Mouse (Mus musculus) thymus, postnatal 14 days (tissue): ENCODE measurements around the gene Fcrlb.

Experiments used
- DNase-seq: peaks from one replicate; pipeline ENCODE4 v3.0.0; 2021

Gene Fcrlb

DNA sequence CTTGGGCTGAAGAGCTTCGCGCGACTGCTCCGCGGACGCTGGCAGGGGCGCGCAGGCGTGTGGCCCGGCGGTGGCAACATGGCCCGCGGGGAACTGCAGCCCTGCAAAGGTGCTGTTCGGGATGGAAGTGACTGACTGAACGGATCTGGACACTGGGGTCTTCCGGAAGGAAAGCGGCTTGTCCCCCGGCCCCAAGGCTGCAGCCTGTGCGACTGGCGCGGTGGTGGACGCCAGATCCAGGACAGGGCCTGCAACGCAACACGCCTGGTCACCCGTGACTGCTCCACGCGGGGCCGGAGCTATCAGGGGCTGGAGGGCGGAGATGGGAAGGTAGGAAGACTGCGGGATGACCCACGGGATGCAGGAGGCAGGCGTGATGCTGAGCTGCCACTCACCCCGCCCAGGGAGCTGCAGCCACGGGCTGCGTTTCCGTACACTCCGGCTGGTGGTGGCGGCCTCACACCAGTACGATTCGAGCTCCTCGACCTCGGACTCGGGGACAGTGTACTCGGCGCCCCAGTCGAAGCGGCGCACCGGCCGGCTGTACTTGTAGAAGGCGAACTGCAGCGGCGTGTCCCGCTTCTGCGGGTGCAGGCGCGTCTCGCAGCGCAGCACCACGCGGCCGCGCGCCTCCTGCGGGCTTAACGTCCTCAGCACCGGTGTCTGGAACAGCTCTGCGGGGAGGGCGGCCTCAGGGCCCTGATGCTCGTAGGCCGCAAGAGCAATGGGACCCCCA lies 5.1 kb downstream of the Fcrlb start:
- DNase-seq, result peak; percentile 26

DNA sequence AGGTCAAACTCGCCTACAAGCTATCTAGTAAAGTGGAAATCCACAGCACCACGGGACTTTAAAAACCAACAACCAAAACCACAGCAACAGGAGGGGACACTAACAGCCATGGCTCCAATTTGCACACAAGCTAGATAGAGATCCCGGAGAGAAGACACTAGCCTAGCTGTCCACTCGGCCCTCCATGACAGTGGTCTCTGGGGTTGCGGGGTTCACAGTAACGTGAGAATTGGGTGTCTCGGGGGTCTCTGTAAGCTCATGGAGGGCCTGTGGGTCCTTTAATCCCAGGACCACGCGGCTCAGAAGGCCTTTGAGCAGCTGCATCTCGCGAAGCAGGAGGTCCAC lies 5.7 kb downstream of the Fcrlb start:
- DNase-seq, result no peak

DNA sequence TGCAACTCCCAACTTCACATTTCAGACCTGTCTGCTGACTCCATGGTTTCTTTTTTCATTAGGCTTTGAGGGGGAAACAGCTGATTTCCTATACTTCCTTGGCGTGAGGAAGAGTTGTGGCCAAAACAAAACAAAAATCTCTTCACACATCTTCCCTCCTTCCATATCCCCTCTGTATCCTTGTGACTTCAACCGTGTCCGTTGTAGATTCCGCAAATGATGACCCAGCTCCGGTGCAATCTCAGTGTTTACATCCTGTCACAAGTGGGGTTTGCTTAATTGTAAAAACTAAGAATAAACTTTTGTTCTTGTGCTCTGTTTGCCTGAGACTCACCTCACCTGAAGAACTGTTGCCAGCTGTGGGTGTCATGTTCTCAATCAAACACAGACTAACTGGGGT lies 9.3 kb downstream of the Fcrlb start:
- no peak for DNase-seq

DNA sequence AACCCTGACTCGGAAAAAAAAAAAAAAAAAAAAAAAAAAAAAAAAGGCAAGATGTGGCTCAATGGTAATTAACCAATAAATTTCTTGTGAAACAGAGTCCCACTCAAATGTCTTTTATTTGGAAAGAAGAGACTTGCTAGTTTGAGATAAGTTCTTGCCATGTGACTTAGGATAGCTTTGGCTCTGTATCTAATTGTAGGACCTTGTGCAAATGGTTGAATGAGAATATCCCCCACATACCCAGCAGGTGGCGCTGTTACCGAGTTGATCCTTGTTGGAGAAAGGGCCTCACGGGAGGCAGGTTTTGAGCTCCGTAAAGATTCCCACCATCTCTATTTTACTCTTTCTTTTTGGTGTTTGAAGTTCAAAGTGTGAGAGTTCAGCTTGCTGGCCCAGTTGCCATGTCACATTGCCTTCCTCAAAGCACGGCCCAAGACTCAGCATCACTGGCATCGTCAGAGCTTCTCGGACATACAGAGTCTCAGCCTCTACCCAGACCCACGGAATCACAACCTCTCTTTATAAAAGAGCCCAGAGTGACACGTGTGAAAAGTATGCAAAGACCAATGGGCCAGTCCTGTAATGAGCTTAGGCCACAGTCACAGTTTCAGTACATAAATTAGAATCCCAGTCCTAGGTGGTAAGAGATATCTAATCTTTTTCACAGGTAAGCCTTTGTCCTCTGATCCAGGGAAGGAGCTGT lies 11.1 kb downstream of the Fcrlb start:
- DNase-seq, result peak; percentile 84

DNA sequence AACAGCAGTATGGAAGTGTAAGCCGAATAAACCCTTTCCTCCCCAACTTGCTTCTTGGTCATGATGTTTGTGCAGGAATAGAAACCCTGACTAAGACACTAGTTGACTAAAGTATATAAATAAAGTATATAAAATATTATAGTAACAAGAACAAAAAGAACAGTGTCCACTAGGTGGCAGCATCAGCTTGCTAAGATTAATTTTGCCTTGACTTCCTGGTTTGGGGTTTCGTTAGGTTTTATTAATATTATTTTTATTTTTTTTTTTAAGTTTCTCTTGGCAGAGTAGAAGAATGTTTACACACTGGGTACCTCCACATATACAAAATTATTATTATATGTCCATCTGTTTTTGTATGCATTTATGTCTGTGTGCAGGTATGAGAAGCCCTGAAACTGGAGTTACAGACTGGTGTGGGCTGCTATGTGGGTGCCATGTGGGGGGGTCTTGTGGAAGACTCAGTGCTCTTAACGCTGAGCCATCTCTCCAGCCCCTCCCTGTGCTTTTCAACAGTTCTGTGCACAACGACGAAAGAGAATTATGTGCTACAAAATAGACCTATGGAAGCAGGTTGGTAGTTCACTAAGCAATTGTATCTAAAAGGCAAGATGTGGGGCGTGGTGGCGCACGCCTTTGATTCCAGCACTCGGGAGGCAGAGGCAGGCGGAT lies 11.8 kb downstream of the Fcrlb start:
- peak; percentile 59 for DNase-seq

DNA sequence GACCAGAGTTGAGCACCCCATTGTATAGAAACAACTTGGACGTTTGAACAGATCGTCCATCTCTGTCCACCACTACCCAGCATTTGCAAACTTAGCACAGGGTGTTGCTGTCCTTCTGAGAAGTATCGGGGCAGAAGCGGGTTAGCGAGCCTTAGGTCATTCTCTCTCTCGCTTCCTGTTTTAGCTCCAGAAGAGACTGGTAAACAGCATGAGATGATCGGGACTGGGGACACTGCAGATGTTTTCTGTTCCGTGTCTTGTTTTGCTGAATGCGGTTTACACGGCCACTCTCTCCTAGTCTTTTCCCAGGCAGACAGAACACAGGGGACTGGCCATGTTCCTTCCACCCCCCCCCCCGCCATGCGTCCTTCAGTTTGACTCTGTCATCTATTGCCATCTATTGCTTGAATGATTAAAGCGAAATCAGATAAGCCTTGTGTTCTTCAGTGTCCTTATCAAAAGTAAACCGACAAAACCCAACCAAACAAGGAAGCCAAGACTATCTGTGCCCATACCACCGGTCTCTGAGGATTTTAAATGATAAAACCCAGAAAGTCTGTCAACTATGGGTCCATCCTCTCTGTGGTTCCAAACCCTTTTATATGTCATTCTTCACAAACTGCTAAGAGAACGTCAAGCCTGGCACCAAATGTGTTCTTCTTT lies 14.2 kb downstream of the Fcrlb start:
- no peak for DNase-seq

DNA sequence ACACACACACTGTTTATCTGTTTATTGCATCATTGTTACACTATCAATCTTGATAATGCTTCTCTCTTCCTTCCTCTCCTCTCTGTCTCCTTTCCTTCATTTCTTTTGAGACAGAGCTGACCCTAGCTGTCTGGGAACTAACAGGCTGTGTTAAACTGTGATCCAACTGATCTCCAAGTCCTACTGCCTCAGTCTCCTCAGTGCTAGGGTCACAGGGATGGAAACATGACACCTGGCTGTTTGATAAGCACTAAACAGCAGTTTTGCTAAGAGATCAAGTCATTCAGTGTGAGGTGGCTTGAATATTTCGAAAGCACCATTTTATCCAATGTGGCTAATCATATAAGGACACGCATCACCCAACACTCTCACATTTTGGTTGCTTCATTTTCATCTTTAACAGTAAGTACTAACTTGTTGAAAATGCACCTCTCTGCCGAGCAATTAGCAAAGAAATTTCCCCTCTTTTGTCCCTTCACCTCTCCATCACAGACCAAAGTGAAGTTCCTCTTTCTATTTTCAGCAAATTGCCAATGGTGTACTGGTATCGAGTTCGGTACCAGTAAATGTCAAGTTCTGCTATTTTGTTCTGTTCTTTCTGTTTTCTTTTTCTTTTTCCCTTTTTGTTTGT lies 16.0 kb downstream of the Fcrlb start:
- no peak for DNase-seq

DNA sequence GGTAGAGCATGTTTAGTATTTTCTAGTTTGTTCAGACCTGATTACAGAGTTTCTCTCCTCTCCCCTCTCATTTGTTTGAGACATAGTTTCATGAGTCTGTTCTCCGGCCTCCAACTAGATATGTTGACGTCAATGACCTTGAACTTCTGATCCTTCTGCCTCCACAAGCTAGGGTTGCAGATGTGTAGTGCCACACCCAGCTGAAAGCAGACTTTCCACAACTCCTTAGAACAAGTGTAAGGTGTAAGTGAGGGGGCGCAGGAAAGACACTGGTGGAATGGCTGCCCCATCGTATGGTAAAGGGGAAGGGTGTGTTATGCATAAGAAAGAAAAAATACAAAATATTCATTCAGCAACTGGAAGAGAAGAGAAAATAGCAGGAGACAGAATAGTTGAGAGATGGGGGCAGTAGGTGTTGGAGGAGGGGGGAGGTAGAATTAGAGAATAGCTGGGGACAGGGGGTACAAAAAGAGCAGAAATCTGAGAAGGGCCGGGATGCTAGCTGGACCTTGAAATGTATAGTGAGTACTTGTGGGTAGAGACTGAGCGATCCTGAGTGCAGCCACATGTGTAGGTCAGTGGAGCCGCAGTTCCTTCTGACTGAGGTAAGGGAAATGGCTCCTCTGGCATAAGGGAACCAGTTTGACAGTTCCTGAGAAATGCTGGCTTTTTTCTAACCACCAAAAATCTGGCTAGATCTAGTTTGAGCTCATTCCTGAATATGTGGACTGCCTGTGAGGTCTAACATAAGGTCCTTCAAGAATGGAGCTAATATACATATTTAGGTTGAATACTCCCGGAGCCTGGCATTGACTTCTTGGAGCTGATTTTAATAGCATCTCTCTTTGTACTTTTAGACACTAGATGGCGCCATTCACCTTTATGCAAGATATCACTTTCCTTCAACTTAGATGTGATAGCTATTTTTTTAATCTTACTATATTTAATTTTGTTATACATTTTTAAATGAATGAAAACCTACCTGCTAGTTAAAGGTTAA lies 17.8 kb downstream of the Fcrlb start:
- peak; percentile 15 for DNase-seq

DNA sequence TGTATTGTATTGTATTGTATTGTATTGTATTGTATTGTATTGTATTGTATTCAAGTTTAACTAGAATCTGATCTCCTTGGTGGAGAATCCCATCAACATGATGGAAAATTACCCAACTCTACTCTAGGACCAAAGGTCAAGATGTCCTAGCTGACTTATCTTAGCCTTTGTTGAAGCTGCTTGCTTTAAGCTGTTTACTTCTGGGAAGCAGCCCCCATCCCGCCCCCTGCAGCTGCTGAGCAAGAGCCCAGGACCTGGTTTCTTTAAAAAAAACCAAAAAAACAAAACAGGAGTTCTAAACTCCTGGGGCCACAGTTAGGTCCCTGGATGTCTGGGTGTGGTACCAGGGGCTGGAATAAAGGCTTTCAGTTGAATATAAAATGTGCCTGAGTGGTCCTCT lies 20.5 kb downstream of the Fcrlb start:
- no peak for DNase-seq

DNA sequence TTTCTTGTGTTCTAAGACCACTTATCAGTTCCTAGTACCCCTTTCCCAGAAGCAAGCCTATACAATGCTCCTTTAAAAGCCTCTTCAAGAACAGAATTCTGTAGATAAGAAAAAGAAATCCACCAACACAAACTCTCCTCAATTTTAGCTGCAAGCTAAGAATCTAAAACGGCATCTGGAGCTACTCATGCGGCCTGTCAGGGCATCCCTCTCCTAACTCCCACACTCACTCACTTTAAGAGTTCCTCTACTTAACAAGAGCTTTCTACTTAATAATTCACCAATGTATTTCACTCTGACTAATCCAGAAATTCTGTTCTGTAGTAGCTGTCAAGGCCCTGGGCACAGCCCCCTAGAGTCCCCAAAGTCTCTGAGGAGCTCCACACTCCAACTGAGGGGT lies 21.1 kb downstream of the Fcrlb start:
- no peak for DNase-seq

DNA sequence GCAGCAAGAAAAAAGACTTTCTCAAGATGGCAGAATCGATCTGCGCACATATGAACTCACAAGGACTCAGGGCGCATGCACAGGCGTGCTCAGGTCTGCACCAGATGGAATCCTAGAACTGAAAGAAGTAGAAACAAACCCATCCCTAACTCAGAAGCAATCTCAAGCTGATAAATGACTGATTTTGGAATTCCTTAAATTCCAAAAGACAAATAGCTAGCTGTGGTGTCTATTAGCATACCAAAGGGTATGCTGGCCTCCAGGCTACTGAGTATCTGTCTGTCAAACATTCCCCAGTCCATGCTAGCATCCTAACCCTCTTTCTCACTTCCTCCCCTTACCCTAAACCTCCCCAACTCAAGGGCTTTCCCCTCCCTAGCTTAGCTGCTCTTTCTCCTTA lies 23.4 kb downstream of the Fcrlb start:
- no peak for DNase-seq

DNA sequence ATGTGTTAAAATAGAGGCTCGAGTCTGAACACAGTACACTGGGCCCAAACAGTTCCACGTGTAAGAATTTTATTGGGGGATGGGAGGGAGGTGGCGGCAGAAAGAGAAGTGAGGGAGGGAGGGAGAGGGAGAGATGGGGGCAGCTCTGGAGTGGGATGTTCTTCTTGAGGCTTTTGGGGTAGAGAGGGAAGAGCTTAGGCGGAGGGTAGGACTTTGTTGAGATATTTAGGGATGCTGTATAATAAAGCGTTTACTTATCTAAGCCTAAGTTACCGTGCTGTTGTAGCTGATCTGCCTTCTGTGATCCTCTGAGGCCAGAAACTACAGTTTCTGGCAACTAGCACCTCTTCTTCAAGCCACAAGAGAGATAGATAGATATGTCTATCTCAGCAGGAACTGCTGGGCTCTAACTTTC lies 26.7 kb downstream of the Fcrlb start:
- no peak for DNase-seq

DNA sequence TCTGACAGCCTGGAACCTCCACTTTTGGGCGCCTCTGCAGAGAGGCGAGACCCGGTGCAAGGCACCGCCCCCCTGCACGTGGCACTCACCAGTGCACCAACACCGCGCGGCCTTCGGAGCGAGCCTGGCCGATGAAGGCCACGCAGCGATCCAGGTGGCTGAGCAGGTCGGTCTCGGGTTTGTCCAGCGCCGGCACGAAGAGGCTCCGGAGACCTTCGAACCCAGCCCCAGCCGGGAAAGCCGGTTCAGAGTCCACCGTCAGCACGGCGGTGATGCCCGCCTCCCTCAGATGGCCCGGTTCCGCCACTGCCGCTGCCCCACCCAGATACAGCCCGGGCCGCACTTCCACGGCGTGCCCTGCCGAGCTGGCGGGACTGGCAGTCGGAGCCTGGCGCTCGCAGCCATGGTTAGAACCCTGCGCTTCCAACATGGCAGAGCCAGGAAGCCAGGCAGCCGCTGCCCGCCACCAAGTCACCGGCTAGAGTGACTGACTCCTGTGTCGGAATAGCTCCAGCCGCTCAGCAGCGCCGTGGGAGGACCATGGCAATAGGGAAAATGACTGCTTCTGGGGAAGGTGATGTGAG lies 27.7 kb downstream of the Fcrlb start, which contains the start of the genes Gm26620 and Dusp12:
Gene Gm26620, plus strand, starts transcription at position 88 of the 584 bp plus-strand sequence.
Gene Dusp12, minus strand, starts transcription at position 563 of the 584 bp plus-strand sequence.
- DNase-seq, result peak; percentile 85

DNA sequence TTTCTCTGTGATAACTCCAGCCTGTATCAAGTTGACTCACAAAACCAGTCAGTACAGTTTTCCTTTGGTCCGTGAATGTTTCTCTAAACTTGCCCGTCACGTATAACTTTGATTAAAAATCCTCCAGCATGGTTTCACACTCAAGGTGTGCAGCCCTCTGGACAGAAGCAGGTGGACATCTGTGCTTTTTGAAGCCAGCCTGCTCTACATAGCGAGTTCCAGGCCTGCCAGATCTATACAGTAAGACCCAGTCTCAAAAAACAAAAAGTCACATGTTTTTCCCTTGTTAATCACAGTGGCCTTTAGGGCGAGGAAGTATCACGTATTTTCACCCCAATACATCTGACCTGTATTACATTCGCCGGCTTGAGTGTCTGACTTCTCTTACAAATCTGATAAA lies 28.4 kb downstream of the Fcrlb start:
- DNase-seq, result no peak

DNA sequence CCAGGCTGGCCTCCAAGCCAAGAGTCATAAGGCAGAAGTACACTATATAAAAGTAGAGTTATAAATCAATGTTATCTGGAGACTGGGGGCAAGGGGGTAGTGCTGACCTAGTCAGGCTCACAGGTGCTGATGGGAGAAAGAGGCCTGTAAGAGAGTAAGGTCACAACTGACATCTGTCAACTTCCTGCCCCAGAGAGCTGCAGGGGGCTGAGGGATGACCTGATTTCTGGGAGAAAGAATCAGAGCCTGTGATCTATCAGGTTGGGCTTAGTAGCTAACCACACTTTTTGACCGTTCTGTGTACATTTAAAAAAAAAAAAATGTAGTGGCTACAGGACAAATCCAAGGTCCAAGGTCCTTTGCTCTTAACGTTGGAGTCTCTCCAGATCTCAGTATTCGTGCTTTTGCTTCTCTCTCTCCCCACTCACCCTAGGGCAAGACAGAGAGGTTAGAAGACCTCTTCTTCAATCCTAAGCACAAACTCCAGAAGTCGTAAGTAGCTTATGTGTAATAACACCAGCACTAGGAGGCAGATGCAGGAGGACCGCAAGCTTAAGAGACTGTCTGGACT lies 29.7 kb downstream of the Fcrlb start:
- DNase-seq, result peak; percentile 17

DNA sequence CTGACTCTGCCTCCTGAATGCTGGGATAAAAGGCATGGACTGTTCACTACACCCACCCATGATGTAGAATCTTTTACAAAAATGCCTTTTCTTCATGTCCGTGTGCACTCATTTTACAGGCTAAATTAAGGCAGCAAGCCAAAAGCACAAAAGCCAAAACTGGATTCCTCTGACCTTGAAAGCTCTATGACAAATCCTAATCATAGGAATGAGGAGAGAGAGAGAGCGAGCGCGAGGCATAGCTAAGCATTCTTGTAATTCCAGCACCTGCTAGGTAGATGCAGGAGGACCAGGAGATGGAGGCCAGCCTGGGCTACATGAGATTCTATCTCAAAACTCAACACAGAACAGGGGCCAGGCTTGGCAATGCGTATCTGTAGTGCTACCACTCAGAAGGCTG lies 35.8 kb downstream of the Fcrlb start:
- DNase-seq, result no peak

DNA sequence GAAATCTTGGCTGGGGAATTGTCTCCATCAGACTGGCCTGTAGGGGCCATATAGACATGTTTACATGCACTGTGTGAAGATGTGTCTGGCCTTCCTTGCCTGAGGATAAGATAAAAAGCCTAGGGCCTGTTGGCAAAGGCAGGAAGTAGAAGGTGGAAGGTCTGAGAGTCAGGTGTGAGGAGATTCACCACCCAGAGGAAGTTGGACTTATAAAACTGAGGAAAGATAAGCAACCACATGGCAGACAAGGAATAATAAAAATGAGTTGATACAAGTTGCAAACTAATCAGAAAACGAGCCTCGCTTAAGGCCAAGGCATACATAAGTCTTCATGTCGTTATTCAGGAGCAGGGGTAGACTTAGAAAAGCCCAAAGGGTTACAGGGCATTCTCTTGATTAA lies 37.1 kb downstream of the Fcrlb start:
- DNase-seq, result no peak

DNA sequence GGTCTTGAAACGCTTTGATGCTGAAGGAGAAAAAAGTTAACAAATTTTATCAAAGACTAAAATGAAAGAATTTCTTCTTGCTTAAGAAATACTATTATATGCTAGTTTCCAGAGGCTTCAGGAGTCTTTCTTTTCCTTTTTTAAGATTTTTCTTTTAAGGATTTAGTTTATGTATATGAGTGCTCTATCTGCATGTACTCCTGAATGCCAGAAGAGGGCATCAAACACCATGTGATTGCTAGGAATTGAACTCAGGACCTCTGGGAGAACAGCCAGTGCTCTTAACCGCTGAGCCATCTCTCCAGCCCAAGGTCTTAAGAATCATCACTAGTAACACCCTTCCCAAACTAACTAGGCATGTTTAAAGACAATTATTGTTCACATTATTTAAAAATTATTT lies 40.8 kb downstream of the Fcrlb start:
- DNase-seq, result no peak

DNA sequence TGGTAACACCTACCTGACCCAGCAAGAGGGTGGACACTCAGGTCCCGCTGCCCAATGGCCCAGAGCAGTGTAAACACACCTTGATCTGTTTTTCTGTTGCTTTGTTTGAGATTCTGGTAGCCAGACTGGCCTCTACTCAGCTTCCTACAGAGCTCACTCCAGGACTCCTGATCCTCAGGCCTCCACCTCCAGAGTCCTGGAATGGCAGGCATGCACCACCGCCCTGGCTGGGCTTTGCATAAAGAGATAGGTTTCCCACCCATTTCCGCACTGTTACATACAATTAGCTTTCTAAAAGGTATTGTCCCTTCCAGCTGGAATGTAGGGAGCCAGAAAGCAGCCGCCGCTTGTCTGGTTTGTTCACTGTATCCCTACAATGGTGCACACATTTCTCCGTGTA lies 41.3 kb downstream of the Fcrlb start:
- DNase-seq, result no peak

DNA sequence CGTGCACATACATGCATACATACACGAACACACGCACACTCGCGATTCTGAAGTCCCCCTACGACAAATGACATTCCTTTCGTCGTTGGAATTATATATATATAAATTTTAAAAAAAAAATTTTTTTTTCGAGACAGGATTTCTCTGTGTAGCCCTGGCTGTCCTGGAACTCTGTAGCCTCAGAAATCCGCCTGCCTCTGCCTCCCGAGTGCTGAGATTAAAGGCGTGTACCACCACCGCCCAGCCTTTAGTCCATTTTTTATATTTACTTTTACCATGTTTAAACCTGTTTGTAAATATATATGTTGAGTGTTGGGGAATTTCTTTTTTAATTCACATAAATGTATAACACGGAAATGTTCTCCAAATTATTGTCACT lies 43.8 kb downstream of the Fcrlb start:
- no peak for DNase-seq
